Comparison of ENCODE assay signal across 9 mouse cellular contexts in the genomic region with DNA sequence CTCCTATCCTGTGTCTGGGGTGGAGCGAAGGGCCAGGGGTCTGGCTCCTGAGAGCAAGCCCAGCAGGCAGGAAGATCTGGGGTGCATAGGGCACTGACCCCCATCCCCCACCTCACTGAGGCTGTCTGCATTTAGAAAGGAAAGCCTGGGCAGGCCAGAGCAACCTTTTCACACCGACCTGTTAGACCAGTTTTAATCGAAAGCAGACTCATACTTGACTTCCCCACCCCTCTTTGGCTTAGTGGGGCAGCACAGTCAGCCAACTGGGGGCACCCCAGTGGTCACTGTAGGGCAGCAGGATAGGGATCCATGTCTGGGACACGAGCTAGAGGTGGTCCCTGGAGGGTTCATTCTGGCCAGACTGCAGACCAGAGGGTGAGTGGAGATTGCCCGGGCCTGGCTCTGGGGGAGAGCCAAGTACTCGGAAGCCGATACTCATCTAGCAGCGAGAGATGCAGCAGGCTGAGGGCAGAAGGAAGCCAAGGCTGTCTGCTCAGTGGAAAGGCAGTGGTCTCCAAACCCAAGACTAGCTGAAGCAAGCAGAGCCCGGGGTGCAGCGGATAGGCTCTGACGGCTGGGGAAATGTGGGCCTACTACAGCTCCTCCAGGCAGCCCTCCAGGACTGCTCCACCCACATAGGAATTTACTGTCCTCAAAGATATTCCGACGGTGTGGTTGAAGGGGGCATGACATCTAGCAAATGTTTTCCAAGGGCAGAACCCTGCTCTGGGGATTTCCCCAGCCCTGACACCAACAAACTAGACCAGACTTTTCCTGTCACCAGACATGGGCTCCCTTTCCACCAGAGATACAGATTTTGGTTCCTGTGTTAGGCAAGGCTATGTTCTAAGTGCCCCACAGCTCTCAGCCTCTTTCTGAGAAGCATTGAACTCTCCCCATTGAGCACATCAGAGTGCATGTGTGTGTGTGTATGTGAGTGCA. TPM values are rescaled to one million over a fixed set of nuclear protein-coding genes. Genes with fewer than 3 reads are reported as not detected.
A peak's percentile ranks its signal among the peaks of the same experiment; 100 is the strongest.
DNase-seq lines count a peak whose midpoint lies in the region; ATAC-seq and TF ChIP-seq lines count a peak whose summit lies in the region.
"Had no signal": no experiment of that assay in that cellular context is flagged by ENCODE, and none has a peak within 500 bp of the region (broad histone marks: within the 10 kb centered on the region; RNA-seq: fewer than 3 reads in every experiment).

No protein-coding gene starts in this region.

- 56% methylated on average over 13 of the region's 13 CpGs for WGBS in intestine, embryonic 14.5 days
- 40% methylated on average over 13 of the region's 13 CpGs for WGBS in intestine, postnatal 0 days
- WGBS in liver, embryonic 13.5 days (ENCODE audit: insufficient replicate concordance) = 68% methylated on average over 13 of the region's 13 CpGs
- 73% methylated on average over 13 of the region's 13 CpGs for WGBS in midbrain, embryonic 14.5 days

- no peaks in the 10 kb centered on the region for H3K9me3 ChIP-seq in intestine, embryonic 14.5 days (ENCODE audit: control insufficient read depth, low read length)
- H3K9me3 ChIP-seq in intestine, postnatal 0 days (ENCODE audit: control insufficient read depth) = no peaks in the 10 kb centered on the region
- no peaks in the 10 kb centered on the region for H3K9me3 ChIP-seq in liver, embryonic 13.5 days (replicated peaks)
- H3K9me3 ChIP-seq in midbrain, embryonic 14.5 days (ENCODE audit: control insufficient read depth, low read length) = no peaks in the 10 kb centered on the region

- no peak overlapping the region for H3K9ac ChIP-seq in intestine, embryonic 14.5 days (ENCODE audit: low read length)
- no peak overlapping the region for H3K9ac ChIP-seq in intestine, postnatal 0 days (ENCODE audit: low read depth, low read length)
- no peak overlapping the region for H3K9ac ChIP-seq in liver, embryonic 13.5 days
- no peak overlapping the region for H3K9ac ChIP-seq in midbrain, embryonic 14.5 days (replicated peaks; ENCODE audit: low read length)
- H3K9ac ChIP-seq: liver, embryonic 14.5 days had no signal

- peak overlapping the region; percentile 8; the same call in 1 of the 2 replicates for H3K27ac ChIP-seq in intestine, embryonic 14.5 days (ENCODE audit: low read depth)
- H3K27ac ChIP-seq in intestine, postnatal 0 days (ENCODE audit: low read depth, low read length) = no peak overlapping the region
- peak overlapping the region; percentile 51 for H3K27ac ChIP-seq in liver, embryonic 13.5 days
- no peak overlapping the region for H3K27ac ChIP-seq in midbrain, embryonic 14.5 days (replicated peaks; ENCODE audit: low read depth, low read length)

- H3K36me3 ChIP-seq in intestine, embryonic 14.5 days (ENCODE audit: control insufficient read depth, insufficient read depth, low read length) = peaks cover 15% of the 10 kb centered on the region
- H3K36me3 ChIP-seq in intestine, postnatal 0 days (ENCODE audit: control insufficient read depth, insufficient read depth) = peaks cover 21% of the 10 kb centered on the region
- peaks cover 21% of the 10 kb centered on the region for H3K36me3 ChIP-seq in liver, embryonic 13.5 days
- H3K36me3 ChIP-seq in midbrain, embryonic 14.5 days (ENCODE audit: control insufficient read depth, insufficient read depth, low read length) = peaks cover 14% of the 10 kb centered on the region

- H3K4me2 ChIP-seq in intestine, embryonic 14.5 days (ENCODE audit: low read length) = no peak overlapping the region
- H3K4me2 ChIP-seq in intestine, postnatal 0 days (replicated peaks; ENCODE audit: low read depth) = no peak overlapping the region
- H3K4me2 ChIP-seq in liver, embryonic 13.5 days = no peak overlapping the region
- H3K4me2 ChIP-seq in midbrain, embryonic 14.5 days (ENCODE audit: low read length) = no peak overlapping the region

- no peak for TF ChIP-seq CTCF in intestine, postnatal 0 days (IDR thresholded peaks at IDR 0.05; ENCODE audit: low read depth)

- peak; percentile 68 for DNase-seq in intestine, embryonic 14.5 days (ENCODE audit: low spot score)
- DNase-seq in gastrocnemius, postnatal 25 days = peak; percentile 47
- no peak for DNase-seq in liver, embryonic 13.5 days
- peak; percentile 53 for DNase-seq in urinary bladder, adult 2 months (ENCODE audit: low spot score)
- DNase-seq in right cerebral cortex, postnatal 25 days = no peak
- no peak for DNase-seq in midbrain, embryonic 14.5 days
- no peak for DNase-seq in thymus, postnatal 25 days

- ATAC-seq in intestine, embryonic 14.5 days (replicated peaks; ENCODE audit: low FRiP score, low TSS enrichment, low read depth) = peak; percentile 41; the same call in 1 of the 2 replicates
- no peak for ATAC-seq in intestine, postnatal 0 days
- no peak for ATAC-seq in liver, embryonic 13.5 days (ENCODE audit: low read depth)
- no peak for ATAC-seq in midbrain, embryonic 14.5 days (ENCODE audit: low FRiP score, low TSS enrichment)

- H3K4me3 ChIP-seq in intestine, embryonic 14.5 days (ENCODE audit: low read depth, low read length) = no peak overlapping the region
- no peak overlapping the region for H3K4me3 ChIP-seq in intestine, postnatal 0 days (ENCODE audit: low read depth, low read length)
- no peak overlapping the region for H3K4me3 ChIP-seq in liver, embryonic 13.5 days (replicated peaks)
- no peak overlapping the region for H3K4me3 ChIP-seq in midbrain, embryonic 14.5 days (replicated peaks; ENCODE audit: low read depth, low read length)

- H3K27me3 ChIP-seq in intestine, embryonic 14.5 days (replicated peaks; ENCODE audit: control insufficient read depth, insufficient read depth, low read length) = no peaks in the 10 kb centered on the region
- no peaks in the 10 kb centered on the region for H3K27me3 ChIP-seq in intestine, postnatal 0 days (replicated peaks; ENCODE audit: control insufficient read depth, insufficient read depth, low read length)
- H3K27me3 ChIP-seq in liver, embryonic 13.5 days = no peaks in the 10 kb centered on the region
- H3K27me3 ChIP-seq in midbrain, embryonic 14.5 days (ENCODE audit: control insufficient read depth, insufficient read depth, low read length) = no peaks in the 10 kb centered on the region

- peaks cover 4% of the 10 kb centered on the region; the same call in 1 of the 2 replicates for H3K4me1 ChIP-seq in intestine, embryonic 14.5 days (replicated peaks; ENCODE audit: control insufficient read depth, insufficient read depth, low read length)
- H3K4me1 ChIP-seq in intestine, postnatal 0 days (replicated peaks; ENCODE audit: control insufficient read depth, insufficient read depth, low read length) = peaks cover 14% of the 10 kb centered on the region; the same call in 1 of the 2 replicates
- H3K4me1 ChIP-seq in liver, embryonic 13.5 days (replicated peaks) = peaks cover 87% of the 10 kb centered on the region
- H3K4me1 ChIP-seq in midbrain, embryonic 14.5 days (ENCODE audit: control insufficient read depth, insufficient read depth, low read length) = no peaks in the 10 kb centered on the region

RNA-seq across cellular contexts. Expression of a gene that starts 10.0 kb away (rescaled TPM):
- 8.9 and 9.6 TPM in 2 replicates for polyA plus RNA-seq in intestine, embryonic 14.5 days (2014; fragmentation: Nextera tagmentation; extraction: Ambion mirVana)
- 9.4 and 12.1 TPM in 2 replicates for polyA plus RNA-seq in intestine, postnatal 0 days (2015; fragmentation: Nextera tagmentation; extraction: Ambion mirVana)
- total RNA-seq in gastrocnemius, postnatal 25 days (2021) = 100 to 1,000 TPM in 1 of 2 experiments, 1 to 10 TPM in 1; 2.3 to 100 TPM
- polyA plus RNA-seq in liver, embryonic 13.5 days (2015; fragmentation: Nextera tagmentation; extraction: Ambion mirVana) = 10.7 and 12.2 TPM in 2 replicates
- 11.7 and 14.7 TPM in 2 replicates for polyA plus RNA-seq in urinary bladder, adult 2 months (2012; rRNA removed)
- polyA plus RNA-seq in midbrain, embryonic 14.5 days (2014; fragmentation: Nextera tagmentation; extraction: Ambion mirVana) = 5.0 and 5.5 TPM in 2 replicates

RNA-seq across cellular contexts. Expression of a gene that starts 16.2 kb away (rescaled TPM):
- polyA plus RNA-seq in intestine, embryonic 14.5 days (2014; fragmentation: Nextera tagmentation; extraction: Ambion mirVana) = 21.2 and 23.2 TPM in 2 replicates
- polyA plus RNA-seq in intestine, postnatal 0 days (2015; fragmentation: Nextera tagmentation; extraction: Ambion mirVana) = 26.2 and 30.4 TPM in 2 replicates
- 10 to 100 TPM; 27.7 to 32.1 TPM for total RNA-seq in gastrocnemius, postnatal 25 days (2021)
- 9.1 and 10.2 TPM in 2 replicates for polyA plus RNA-seq in liver, embryonic 13.5 days (2015; fragmentation: Nextera tagmentation; extraction: Ambion mirVana)
- 50.7 and 54.4 TPM in 2 replicates for polyA plus RNA-seq in urinary bladder, adult 2 months (2012; rRNA removed)
- polyA plus RNA-seq in midbrain, embryonic 14.5 days (2014; fragmentation: Nextera tagmentation; extraction: Ambion mirVana) = 1.5 and 1.8 TPM in 2 replicates

RNA-seq across cellular contexts. Expression of a gene that starts 32.3 kb away (rescaled TPM):
- polyA plus RNA-seq in intestine, embryonic 14.5 days (2014; fragmentation: Nextera tagmentation; extraction: Ambion mirVana) = 10.4 and 12.8 TPM in 2 replicates
- polyA plus RNA-seq in intestine, postnatal 0 days (2015; fragmentation: Nextera tagmentation; extraction: Ambion mirVana) = 5.9 and 8.2 TPM in 2 replicates
- total RNA-seq in gastrocnemius, postnatal 25 days (2021) = 10 to 100 TPM; 12.8 to 15.7 TPM
- polyA plus RNA-seq in liver, embryonic 13.5 days (2015; fragmentation: Nextera tagmentation; extraction: Ambion mirVana) = 3.6 and 3.8 TPM in 2 replicates
- 19.7 and 20.0 TPM in 2 replicates for polyA plus RNA-seq in urinary bladder, adult 2 months (2012; rRNA removed)
- 20.9 and 21.7 TPM in 2 replicates for polyA plus RNA-seq in midbrain, embryonic 14.5 days (2014; fragmentation: Nextera tagmentation; extraction: Ambion mirVana)

RNA-seq across cellular contexts. Expression of a gene that starts 34.5 kb away (rescaled TPM):
- polyA plus RNA-seq in intestine, embryonic 14.5 days (2014; fragmentation: Nextera tagmentation; extraction: Ambion mirVana) = 0.28 and 0.31 TPM in 2 replicates
- 0.14 and 0.20 TPM in 2 replicates for polyA plus RNA-seq in intestine, postnatal 0 days (2015; fragmentation: Nextera tagmentation; extraction: Ambion mirVana)
- total RNA-seq in gastrocnemius, postnatal 25 days (2021) = 10 to 100 TPM; 34.1 to 44.0 TPM
- polyA plus RNA-seq in liver, embryonic 13.5 days (2015; fragmentation: Nextera tagmentation; extraction: Ambion mirVana) = 0.03 and 0.09 TPM in 2 replicates
- polyA plus RNA-seq in urinary bladder, adult 2 months (2012; rRNA removed) = 1.7 and 1.9 TPM in 2 replicates
- polyA plus RNA-seq in midbrain, embryonic 14.5 days (2014; fragmentation: Nextera tagmentation; extraction: Ambion mirVana) = 4.1 and 6.3 TPM in 2 replicates

Comparison
In these comparisons a context has a peak if more than half of its experiments do, and no peak if none do; other contexts are left out.
1. H3K27ac ChIP-seq: peak in intestine, embryonic 14.5 days (single experiment) and liver, embryonic 13.5 days (single experiment); none in intestine, postnatal 0 days (single experiment) and midbrain, embryonic 14.5 days (single experiment).
2. DNase-seq: peak in intestine, embryonic 14.5 days (single experiment), gastrocnemius, postnatal 25 days (single experiment) and urinary bladder, adult 2 months (single experiment); none in liver, embryonic 13.5 days (single experiment), right cerebral cortex, postnatal 25 days (single experiment), midbrain, embryonic 14.5 days (single experiment) and thymus, postnatal 25 days (single experiment).